Mouse (Mus musculus): Measurements from ENCODE around the gene Gak. TPM values are rescaled to one million over a fixed set of nuclear protein-coding genes. Genes with fewer than 3 reads are reported as not detected.
"Not testable (repeated sequence)": the region's sequence is repeated elsewhere in the genome, so short reads cannot be mapped to it uniquely, and the experiment has no call there.

The Gak gene
- total RNA-seq, 2 experiments from 2014 or later, result 78.1 to 94.1 TPM

GRCm38 (mm10) chr5:108657406-108657805, 27.9 kb upstream of the Gak start:
- no peak for DNase-seq (ENCODE audit: low spot score in 2 of 2)

- no peak for DNase-seq (ENCODE audit: low spot score in 2 of 2)
Measured at GRCm38 (mm10) chr5:108655891-108656650, 26.5 kb upstream of the Gak start.

- no peak for DNase-seq (ENCODE audit: low spot score in 2 of 2)
Measured at GRCm38 (mm10) chr5:108655381-108655780, 25.8 kb upstream of the Gak start.

- DNase-seq (ENCODE audit: low spot score in 2 of 2), result no peak
Measured at GRCm38 (mm10) chr5:108654444-108654990, 25.0 kb upstream of the Gak start.

GRCm38 (mm10) chr5:108653341-108653740, 23.8 kb upstream of the Gak start:
- no peak for DNase-seq (ENCODE audit: low spot score in 2 of 2)

- DNase-seq (ENCODE audit: low spot score in 2 of 2), result no peak
Measured at GRCm38 (mm10) chr5:108651823-108652222, 22.3 kb upstream of the Gak start.

GRCm38 (mm10) chr5:108651136-108651720, 21.7 kb upstream of the Gak start:
- no peak for DNase-seq (ENCODE audit: low spot score in 2 of 2)

- DNase-seq (ENCODE audit: low spot score in 2 of 2), result no peak
Measured at GRCm38 (mm10) chr5:108650341-108650740, 20.8 kb upstream of the Gak start.

GRCm38 (mm10) chr5:108648937-108649576, 19.5 kb upstream of the Gak start:
- no peak for DNase-seq (ENCODE audit: low spot score in 2 of 2)

GRCm38 (mm10) chr5:108647820-108648465, 18.4 kb upstream of the Gak start:
- no peak for DNase-seq (ENCODE audit: low spot score in 2 of 2)

- DNase-seq (ENCODE audit: low spot score in 2 of 2), result no peak
Measured at GRCm38 (mm10) chr5:108647311-108647710, 17.8 kb upstream of the Gak start.

GRCm38 (mm10) chr5:108646343-108646660, 16.7 kb upstream of the Gak start:
- DNase-seq (ENCODE audit: low spot score in 2 of 2), result no peak

GRCm38 (mm10) chr5:108645651-108646342, 16.2 kb upstream of the Gak start:
- DNase-seq (ENCODE audit: low spot score in 2 of 2), result no peak

GRCm38 (mm10) chr5:108643674-108644073, 14.1 kb upstream of the Gak start:
- DNase-seq (ENCODE audit: low spot score in 2 of 2), result no peak

- no peak for DNase-seq (ENCODE audit: low spot score in 2 of 2)
Measured at GRCm38 (mm10) chr5:108636172-108636571, 6.6 kb upstream of the Gak start.

- DNase-seq (ENCODE audit: low spot score in 2 of 2), result not testable (repeated sequence)
Measured at GRCm38 (mm10) chr5:108634088-108634487, 4.5 kb upstream of the Gak start.

- no peak for DNase-seq (ENCODE audit: low spot score in 2 of 2)
Measured at GRCm38 (mm10) chr5:108633676-108634075, 4.1 kb upstream of the Gak start.

- peak in 1 of 2 experiments; percentile 27 for DNase-seq (ENCODE audit: low spot score in 2 of 2)
Measured at GRCm38 (mm10) chr5:108628891-108629633, 493 bp downstream of the Gak start.

GRCm38 (mm10) chr5:108626050-108626660, 3.4 kb downstream of the Gak start:
- DNase-seq (ENCODE audit: low spot score in 2 of 2), result no peak

GRCm38 (mm10) chr5:108621870-108622269, 7.7 kb downstream of the Gak start:
- DNase-seq (ENCODE audit: low spot score in 2 of 2), result no peak

Measured in adrenal gland, adult 18-20 months (tissue).